Mouse (Mus musculus) liver, adult 2 months (tissue): ENCODE measurements around the gene Med25. TPM values are rescaled to one million over a fixed set of nuclear protein-coding genes. Genes with fewer than 3 reads are reported as not detected.

ENCODE experiments used
- DNase-seq: peaks from one replicate; pipeline ENCODE4 v3.0.0-alpha.2; 2011; ENCODE audit warnings: low read depth, low spot score; ENCODE audit errors: extremely low read depth
- H3K27ac ChIP-seq: fragments of 200-500 bp; replicated peaks from 2 replicates; pipeline ENCODE4 v1.5.1; 2012; ENCODE audit warnings: low read depth, mild to moderate bottlenecking, control low read depth, inconsistent platforms, low read length; ENCODE audit not compliant: insufficient read depth
- H3K27me3 ChIP-seq: fragments of 200-500 bp; 2 replicates; pipeline ENCODE4 v1.6.1; 2012; ENCODE audit warnings: mild to moderate bottlenecking, moderate library complexity, low read length, inconsistent platforms; ENCODE audit not compliant: control insufficient read depth, insufficient read depth
- H3K36me3 ChIP-seq: fragments of 200-500 bp; 2 replicates; pipeline ENCODE4 v1.6.1; 2012; ENCODE audit warnings: low read length, inconsistent platforms; ENCODE audit not compliant: control insufficient read depth, insufficient read depth
- H3K4me1 ChIP-seq: fragments of 200-500 bp; 2 replicates; pipeline ENCODE4 v1.6.1; 2011; ENCODE audit warnings: low read length; ENCODE audit not compliant: control insufficient read depth, insufficient read depth
- H3K4me3 ChIP-seq: fragments of 200-500 bp; 2 replicates; pipeline ENCODE4 v1.5.1; 2011; ENCODE audit warnings: low read depth, mild to moderate bottlenecking, control low read depth, low read length, moderate library complexity; ENCODE audit not compliant: insufficient read depth
- H3K79me2 ChIP-seq: fragments of 200-500 bp; 2 replicates; pipeline ENCODE4 v1.6.1; 2012; ENCODE audit warnings: inconsistent platforms, mild to moderate bottlenecking, low read length, moderate library complexity; ENCODE audit not compliant: control insufficient read depth, insufficient read depth
- H3K9ac ChIP-seq: fragments of 200-500 bp; 2 replicates; pipeline ENCODE4 v1.6.1; 2012; ENCODE audit warnings: low read depth, mild to moderate bottlenecking, control low read depth, inconsistent platforms, low read length
- CTCF ChIP-seq: fragments of 200-500 bp; IDR thresholded peaks from 2 replicates; pipeline ENCODE4 v1.5.1; 2011; ENCODE audit warnings: low read depth, low read length, control low read depth
- POLR2A ChIP-seq: fragments of 200-500 bp; IDR thresholded peaks from 2 replicates; pipeline ENCODE4 v1.6.1; 2011; ENCODE audit warnings: low read length, control low read depth; ENCODE audit not compliant: insufficient read depth; ENCODE audit errors: extremely low read depth
- WGBS: fragments of 180-500 bp; shearing (Covaris S2); methylation state at CpG from one replicate; pipeline ENCODE4 v1.1.7; 2018; 5-methylcytosine and 5-hydroxymethylcytosine counted together
- polyA plus RNA-seq: library from polyadenylated mRNA; depleted of rRNA; stranded (reverse); fragments of >200 nt; gene quantifications from 2 replicates; pipeline ENCODE4 v1.2.3, GENCODE M21; 2012
- total RNA-seq: library from RNA; depleted of rRNA; stranded (reverse); fragments of >200 nt; gene quantifications from 2 replicates; pipeline ENCODE4 v1.2.3, GENCODE M21; 2014

Gene Med25
- total and polyA plus RNA-seq, 2 experiments = 11.6 to 114 TPM

GRCm38 (mm10) chr7:44896499-44896898 lies 4.0 kb upstream of the Med25 start:
- no peak for TF ChIP-seq POLR2A
- no peak for TF ChIP-seq CTCF
- peak; percentile 18 for DNase-seq
- Histone ChIP-seq H3K4me3 (peak overlapping the region; percentile 73), H3K4me1 (peaks cover 4% of the 10 kb centered on the region; the same call in 1 of the 2 replicates), H3K27me3 (no peaks in the 10 kb centered on the region), H3K9ac (peak overlapping the region; percentile 70; the same call in 1 of the 2 replicates), H3K79me2 (peaks cover 5% of the 10 kb centered on the region; the same call in 1 of the 2 replicates), H3K27ac (no peak overlapping the region), H3K36me3 (no peaks in the 10 kb centered on the region)
- 49% methylated on average over 10 of the region's 10 CpGs for WGBS

DNA sequence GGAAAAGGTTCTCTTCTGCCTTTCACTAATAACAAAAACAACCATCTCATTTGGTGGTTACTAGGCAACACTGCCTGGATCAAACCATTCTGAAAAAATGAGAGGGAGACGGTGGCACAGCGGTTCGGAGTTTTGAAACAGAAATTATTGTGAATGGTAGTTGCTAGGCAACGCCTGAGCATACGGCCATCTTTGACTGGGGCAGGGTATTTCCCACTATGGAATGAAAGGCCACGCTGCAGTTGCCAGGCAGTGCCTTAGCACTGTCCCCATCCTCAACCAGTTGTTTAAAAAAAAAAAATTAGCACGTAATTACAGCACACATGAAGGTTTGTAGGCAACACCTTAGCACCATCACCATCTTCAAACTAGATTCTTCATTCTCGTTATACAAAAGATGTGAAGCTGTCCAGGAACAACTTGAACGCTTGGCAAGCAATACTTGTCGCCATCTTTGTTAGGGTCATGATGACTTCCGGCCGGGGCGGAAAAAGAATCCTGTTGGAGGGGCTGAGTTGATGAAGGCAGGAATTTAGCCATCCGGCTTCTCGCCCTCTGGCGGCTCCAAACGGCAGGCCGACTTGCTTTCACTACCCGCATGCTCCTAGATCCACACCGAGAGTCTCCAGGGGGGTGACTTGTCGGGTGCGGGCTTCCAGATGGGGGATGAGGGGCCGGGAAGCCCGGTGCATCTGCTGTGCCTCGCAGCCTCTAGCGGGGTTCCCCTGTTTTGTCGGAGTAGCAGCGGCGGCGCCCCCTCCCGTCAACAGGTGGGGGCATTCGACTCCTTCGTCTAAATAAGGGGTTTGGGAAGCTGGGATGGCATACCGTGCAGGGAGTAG lies 3.3 kb upstream of the Med25 start, which contains the start of gene Fuz:
TSS of gene Fuz (plus strand) at position 487 of the 842 bp plus-strand sequence.
- Histone ChIP-seq H3K36me3 (no peaks in the 10 kb centered on the region), H3K4me1 (peaks cover 10% of the 10 kb centered on the region)
- 1% methylated on average over 34 of the region's 34 CpGs for WGBS

DNA sequence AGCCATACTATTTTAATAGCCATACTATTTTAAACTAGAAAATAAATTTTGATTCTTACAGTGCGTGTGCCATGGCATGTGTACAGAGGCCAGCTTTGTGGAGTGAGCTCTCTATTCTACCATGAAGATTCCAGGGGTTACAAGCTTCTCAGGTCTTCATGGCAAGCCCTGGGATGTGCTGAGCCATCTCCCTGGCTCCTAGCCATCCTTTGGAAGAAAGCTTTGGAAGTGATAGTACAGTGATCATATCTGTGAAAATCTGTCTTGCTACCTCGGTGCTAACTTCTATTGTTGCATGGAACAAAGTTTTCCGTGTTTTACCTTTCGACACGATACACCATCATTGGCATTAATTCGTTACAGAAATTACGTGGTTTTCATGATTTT lies 2.7 kb upstream of the Med25 start:
- Histone ChIP-seq H3K79me2 (peaks cover 17% of the 10 kb centered on the region), H3K9ac (no peak overlapping the region), H3K27ac (no peak overlapping the region), H3K4me3 (no peak overlapping the region), H3K4me1 (peaks cover 10% of the 10 kb centered on the region), H3K27me3 (no peaks in the 10 kb centered on the region), H3K36me3 (no peaks in the 10 kb centered on the region)
- no peak for DNase-seq
- 71% methylated on average over 7 of the region's 7 CpGs for WGBS
- TF ChIP-seq CTCF (no peak), POLR2A (no peak)

More for the DNA sequence above, 3.3 kb upstream of the Med25 start, which contains the start of gene Fuz:
- Histone ChIP-seq H3K4me3 (peak within 1 kb of the TSS; percentile 73), H3K9ac (peak within 1 kb of the TSS; percentile 70), H3K27ac (0 out of 2 replicates have a peak within 1 kb of the TSS, but pooled peaks have one; percentile 7), H3K27me3 (no peaks in the 10 kb centered on the region), H3K79me2 (peaks cover 11% of the 10 kb centered on the region)
- DNase-seq = peak; percentile 91
- TF ChIP-seq CTCF (peak; percentile 68), POLR2A (no peak)

DNA sequence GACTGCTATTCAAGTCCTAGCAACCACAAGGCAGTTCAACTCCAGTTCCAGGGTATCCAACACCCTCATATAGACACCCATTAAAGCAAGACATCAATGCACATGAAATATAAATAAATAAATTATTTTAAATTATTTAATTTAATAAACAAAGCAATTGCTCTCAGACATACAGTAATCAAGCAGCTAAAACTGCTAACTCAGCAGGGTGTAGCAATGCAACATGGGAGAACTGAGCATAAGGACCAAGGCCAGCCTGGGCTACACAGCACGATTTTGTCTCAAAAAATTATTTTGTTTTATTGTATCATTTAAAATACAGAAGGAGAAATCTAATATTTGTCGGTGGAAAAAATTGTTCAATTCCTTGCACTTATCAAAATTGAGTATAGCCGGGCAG lies 1.7 kb upstream of the Med25 start:
- peaks cover 18% of the 10 kb centered on the region for H3K79me2 ChIP-seq
- 86% methylated on average over 3 of the region's 3 CpGs for WGBS
- no peak for DNase-seq
- TF ChIP-seq POLR2A (no peak), CTCF (no peak)
- H3K4me3 ChIP-seq = no peak overlapping the region
- no peaks in the 10 kb centered on the region for H3K36me3 ChIP-seq
- H3K27ac ChIP-seq = no peak overlapping the region
- H3K9ac ChIP-seq = no peak overlapping the region
- H3K27me3 ChIP-seq = no peaks in the 10 kb centered on the region
- peaks cover 10% of the 10 kb centered on the region for H3K4me1 ChIP-seq

GRCm38 (mm10) chr7:44893197-44893596 lies 685 bp upstream of the Med25 start:
- TF ChIP-seq POLR2A (no peak), CTCF (no peak)
- no peak overlapping the region for H3K27ac ChIP-seq
- no peak overlapping the region for H3K9ac ChIP-seq
- H3K36me3 ChIP-seq = no peaks in the 10 kb centered on the region; the same call in 1 of the 2 replicates
- DNase-seq = no peak
- H3K79me2 ChIP-seq = peaks cover 18% of the 10 kb centered on the region
- H3K4me3 ChIP-seq = no peak overlapping the region
- no peaks in the 10 kb centered on the region for H3K27me3 ChIP-seq
- WGBS = 36% methylated on average over 8 of the region's 8 CpGs
- H3K4me1 ChIP-seq = peaks cover 10% of the 10 kb centered on the region
